Mouse (Mus musculus) monocyte, adult 2 months (primary cell): ENCODE data around the gene Gm49721.
A peak's percentile ranks its signal among the peaks of the same experiment; 100 is the strongest.
"Not testable (repeated sequence)": the region's sequence is repeated elsewhere in the genome, so short reads cannot be mapped to it uniquely, and the experiment has no call there.

Experiments used
- DNase-seq, 2 experiments: peaks; one replicate each; pipeline ENCODE4 v3.0.0; 2022; ENCODE audit warnings: low spot score in 2 of 2, low read depth in 1 of 2

The Gm49721 gene

DNA sequence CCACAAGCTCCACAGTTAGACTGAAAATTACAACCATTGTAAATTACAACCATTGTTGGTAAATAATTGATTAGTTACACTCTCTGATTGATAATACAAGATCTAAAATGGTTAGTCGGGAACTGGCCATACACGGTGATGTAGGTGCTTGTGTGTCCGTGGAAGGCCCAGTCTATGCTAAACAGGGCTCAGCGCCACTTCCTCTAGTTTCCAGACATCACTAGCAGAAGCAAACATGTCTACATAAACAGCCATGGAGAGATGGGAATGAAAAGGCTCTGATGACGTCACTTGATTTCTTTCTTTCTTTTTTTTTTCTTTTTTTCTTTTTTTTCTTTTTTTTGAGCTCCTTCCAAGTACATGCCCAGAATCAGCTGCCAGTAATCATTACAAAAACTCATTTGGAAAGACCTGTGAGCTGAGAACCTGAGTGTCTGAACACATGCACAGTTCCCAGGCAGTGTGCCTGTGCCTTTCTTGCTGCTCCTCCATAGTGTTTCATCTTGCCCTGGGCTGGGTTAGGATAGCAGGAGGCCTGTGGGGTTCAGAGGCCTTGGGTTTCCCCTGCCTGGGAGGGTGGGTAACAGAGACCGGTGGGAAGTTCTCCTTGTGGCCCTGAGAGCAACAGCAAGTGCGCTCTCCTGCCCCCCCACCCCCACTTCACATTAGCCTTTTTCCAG, 91.0 kb downstream of the Gm49721 start:
- DNase-seq, result not testable (repeated sequence)

DNA sequence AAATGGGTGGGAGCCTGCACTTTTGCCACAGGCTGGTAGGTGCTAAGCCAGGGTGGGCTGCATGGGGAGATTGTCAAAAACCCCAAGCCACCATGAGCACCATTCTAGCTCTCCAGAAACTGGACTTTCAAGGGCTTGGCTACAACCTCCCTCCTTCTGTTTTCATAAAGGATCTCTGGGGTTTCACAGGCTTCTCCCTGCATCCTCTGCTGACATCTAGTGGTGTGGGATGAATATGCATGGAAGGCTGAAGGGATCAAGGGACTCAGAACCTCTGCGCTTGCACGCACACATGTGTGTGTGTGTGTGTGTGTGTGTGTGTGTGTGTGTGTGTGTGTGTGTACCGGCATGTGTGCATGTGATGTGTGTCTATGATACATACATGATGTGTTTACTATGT, 95.8 kb downstream of the Gm49721 start:
- DNase-seq, result not testable (repeated sequence)

DNA sequence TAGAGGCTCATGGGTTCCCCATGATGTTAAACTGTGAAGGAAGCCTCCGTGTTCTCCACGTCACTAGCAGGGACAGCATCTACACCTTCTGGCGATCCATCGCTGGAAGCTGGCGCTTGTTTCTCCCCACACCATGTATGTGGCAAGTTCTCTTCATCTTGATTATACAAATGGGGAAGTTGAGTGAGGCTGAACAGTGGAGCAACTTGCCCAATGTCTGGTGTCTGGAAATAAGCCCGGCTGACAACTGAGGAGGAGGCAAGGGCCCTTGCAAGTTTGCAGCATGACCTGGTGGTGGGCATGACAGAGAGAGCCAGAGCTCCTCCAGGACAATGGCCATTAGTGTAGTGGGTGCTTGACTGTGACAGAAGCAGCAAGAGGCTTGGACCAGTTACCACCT, 96.8 kb downstream of the Gm49721 start:
- DNase-seq, result not testable (repeated sequence)

DNA sequence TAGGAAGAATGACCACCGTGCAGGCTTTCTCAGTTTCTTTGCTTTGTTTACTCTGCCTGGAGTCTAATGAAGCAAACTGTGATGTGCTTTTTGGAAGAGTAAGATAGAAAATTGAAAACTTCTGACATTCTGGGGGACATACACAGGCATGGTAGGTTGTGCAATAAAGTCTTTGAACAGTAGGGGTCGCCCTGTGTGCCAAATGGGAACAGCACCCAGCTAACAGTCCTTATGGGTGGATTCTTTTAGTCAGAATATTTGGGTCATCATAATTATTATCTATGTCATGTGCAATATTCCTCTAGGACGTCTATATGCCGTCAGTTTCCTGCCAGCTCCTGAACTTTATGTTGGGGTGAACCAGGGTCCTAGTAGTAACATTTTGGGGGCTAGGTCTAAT, 100.9 kb downstream of the Gm49721 start:
- peak in 1 of 2 experiments; percentile 34 for DNase-seq

GRCm38 (mm10) chr17:7084523-7084922, 105.8 kb downstream of the Gm49721 start:
- DNase-seq, result not testable (repeated sequence)

GRCm38 (mm10) chr17:7085469-7086168, 106.9 kb downstream of the Gm49721 start:
- not testable (repeated sequence) for DNase-seq

- DNase-seq, result not testable (repeated sequence)
Measured at GRCm38 (mm10) chr17:7086836-7087235, 108.1 kb downstream of the Gm49721 start.
